Mouse (Mus musculus) E14TG2a.4 (cell line): ENCODE results near the gene Etl4.

Experiments
- H3K27me3 ChIP-seq: 2 replicates; pipeline ENCODE4 v1.6.1; 2014; ENCODE audit warnings: low read length, control low read depth; ENCODE audit not compliant: insufficient read depth
- H3K36me3 ChIP-seq: 2 replicates; pipeline ENCODE4 v1.6.1; 2014; ENCODE audit warnings: low read length, control low read depth; ENCODE audit not compliant: insufficient read depth
- H3K4me1 ChIP-seq: replicated peaks from 2 replicates; pipeline ENCODE4 v1.6.1; 2014; ENCODE audit warnings: low read depth, low read length, control low read depth
- H3K4me3 ChIP-seq: replicated peaks from 2 replicates; pipeline ENCODE4 v1.5.1; 2014; ENCODE audit warnings: mild to moderate bottlenecking, low read length
- H3K9me3 ChIP-seq: 2 replicates; pipeline ENCODE4 v1.6.1; 2014; ENCODE audit warnings: low read length, control low read depth
- CTCF ChIP-seq: conservative IDR thresholded peaks from 2 replicates; pipeline ENCODE4 v1.5.1; 2014; ENCODE audit warnings: low read length
- NANOG ChIP-seq: IDR thresholded peaks from 2 replicates; pipeline ENCODE4 v1.6.1; 2014; ENCODE audit warnings: borderline replicate concordance, low read length, mixed read lengths
- POU5F1 ChIP-seq: IDR thresholded peaks from 2 replicates; pipeline ENCODE4 v1.6.1; 2014; ENCODE audit warnings: low read length, borderline replicate concordance

Gene Etl4

DNA sequence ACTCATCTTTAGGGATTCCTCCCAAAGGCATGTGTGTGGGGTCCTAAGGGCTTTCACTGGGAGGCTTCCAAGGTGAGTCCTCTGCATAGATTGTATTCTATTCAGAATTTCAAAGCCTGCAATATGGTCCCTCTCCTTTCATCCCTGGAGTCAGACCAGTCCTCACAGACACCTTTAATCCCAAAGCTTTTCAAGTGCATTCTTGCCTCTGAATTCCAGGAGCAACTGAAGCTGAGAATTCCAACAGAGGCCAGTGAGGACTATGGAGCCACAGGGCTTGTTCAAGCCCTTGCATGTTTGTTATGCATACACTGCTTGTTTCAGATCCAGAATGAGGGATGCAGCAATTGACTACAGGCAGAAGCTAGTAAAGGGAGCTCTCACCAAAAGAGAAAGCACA, 743.5 kb downstream of the Etl4 start:
- Histone ChIP-seq H3K27me3 (no peaks in the 10 kb centered on the region), H3K4me1 (peaks cover 92% of the 10 kb centered on the region), H3K9me3 (no peaks in the 10 kb centered on the region), H3K36me3 (peaks cover 18% of the 10 kb centered on the region), H3K4me3 (peak overlapping the region; percentile 69)
- TF ChIP-seq NANOG (peak; percentile 52; the same call in 1 of the 2 replicates), POU5F1 (0 out of 2 replicates have a peak, but pooled peaks have one; percentile 23), CTCF (no peak)

DNA sequence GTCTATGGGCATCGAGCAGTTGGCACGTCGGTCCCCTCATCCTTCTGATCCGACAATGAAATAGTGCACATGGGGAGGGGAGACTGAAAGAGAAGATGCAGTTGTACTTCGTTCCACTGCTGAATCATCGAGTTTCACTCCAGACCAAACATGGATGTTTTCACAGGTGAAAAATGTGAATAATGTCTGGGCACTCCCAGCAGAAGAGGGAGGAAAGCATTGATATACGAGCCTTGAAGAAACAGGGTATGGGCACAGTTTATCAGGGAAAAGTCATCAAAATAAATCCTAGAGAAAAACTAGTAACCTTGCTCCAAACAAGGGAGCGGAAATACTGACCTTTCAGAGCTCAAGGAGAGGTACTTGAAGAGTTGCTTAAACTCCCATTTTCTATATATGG, 744.5 kb downstream of the Etl4 start:
- peak overlapping the region; percentile 69 for H3K4me3 ChIP-seq
- no peaks in the 10 kb centered on the region for H3K27me3 ChIP-seq
- peaks cover 92% of the 10 kb centered on the region for H3K4me1 ChIP-seq
- TF ChIP-seq CTCF (no peak), POU5F1 (no peak), NANOG (no peak)
- no peaks in the 10 kb centered on the region for H3K9me3 ChIP-seq
- peaks cover 19% of the 10 kb centered on the region for H3K36me3 ChIP-seq

DNA sequence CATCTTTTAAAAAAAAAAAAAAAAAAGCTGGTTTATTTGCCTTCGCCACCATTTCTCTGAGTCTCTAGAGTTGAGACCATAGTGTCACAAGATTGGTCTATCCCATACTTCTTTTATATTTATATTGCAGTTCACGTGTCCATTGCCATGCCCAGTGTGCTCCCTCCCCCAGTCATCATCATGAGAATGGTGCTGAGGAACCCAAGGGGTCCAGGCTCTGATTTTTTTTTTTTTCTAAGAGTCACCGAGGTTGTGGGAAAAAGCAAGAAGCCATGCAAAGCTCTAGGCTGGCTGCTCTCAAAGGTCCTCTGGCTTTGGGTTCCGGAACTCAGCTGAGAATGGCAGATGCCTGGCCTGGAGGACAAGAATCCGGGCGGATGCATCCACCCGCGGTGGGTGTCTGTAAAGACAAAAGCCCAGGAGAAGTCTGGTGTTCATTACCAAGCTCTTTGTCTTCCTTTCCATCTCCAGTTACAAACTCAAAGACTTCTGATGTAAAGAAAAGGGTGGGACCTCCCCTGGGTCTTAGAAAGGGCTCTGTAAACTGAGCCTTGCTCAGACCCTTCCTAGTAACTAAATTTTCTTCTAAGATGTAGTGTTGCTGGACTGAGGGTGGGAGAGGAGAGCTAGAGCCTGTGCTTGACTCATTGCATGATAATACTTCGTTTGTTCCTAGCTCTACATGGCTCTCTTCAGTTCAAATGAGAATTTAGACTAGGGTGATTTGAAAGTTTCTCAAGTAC, 745.2 kb downstream of the Etl4 start:
- no peak for TF ChIP-seq NANOG
- TF ChIP-seq POU5F1 = peak; percentile 94
- Histone ChIP-seq H3K4me1 (peaks cover 92% of the 10 kb centered on the region), H3K9me3 (no peaks in the 10 kb centered on the region), H3K36me3 (peaks cover 16% of the 10 kb centered on the region), H3K4me3 (peak overlapping the region; percentile 69), H3K27me3 (no peaks in the 10 kb centered on the region)

DNA sequence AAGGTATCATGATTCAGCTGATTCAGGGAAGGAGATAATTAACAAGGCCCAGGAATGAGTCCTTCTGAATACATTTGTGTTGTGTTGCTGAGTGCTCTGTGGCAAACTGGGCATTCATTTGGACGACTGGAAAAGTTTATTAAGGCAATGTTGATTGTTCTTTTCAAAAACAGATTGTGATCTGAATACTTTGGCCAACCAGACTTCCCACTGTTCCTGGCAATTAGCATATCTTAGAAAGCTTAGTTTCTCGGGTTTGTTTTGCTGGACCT, 745.7 kb downstream of the Etl4 start:
- TF ChIP-seq POU5F1 (no peak), NANOG (peak; percentile 65; the same call in 1 of the 2 replicates), CTCF (no peak)
- Histone ChIP-seq H3K4me3 (peak overlapping the region; percentile 20; the same call in 1 of the 2 replicates), H3K27me3 (no peaks in the 10 kb centered on the region), H3K36me3 (peaks cover 16% of the 10 kb centered on the region), H3K9me3 (no peaks in the 10 kb centered on the region), H3K4me1 (peaks cover 92% of the 10 kb centered on the region)

DNA sequence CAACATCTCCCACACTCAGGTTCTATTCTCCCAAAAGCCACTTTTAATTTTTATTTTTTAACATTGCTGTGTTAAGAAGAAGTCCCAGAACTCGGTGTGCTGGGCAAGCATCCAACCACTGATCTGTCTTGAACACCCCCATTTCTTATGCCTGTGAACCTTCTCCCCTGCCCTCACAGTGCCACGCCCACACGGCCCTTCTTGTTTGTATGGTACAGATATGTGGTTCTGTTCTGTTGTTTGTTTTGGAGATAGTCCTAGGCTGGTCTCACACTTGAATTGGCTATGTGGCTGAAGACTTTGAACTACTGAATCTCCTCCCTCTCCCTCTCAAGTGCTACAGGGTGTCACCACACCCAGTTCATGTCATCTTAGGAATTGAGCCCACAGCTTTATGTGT, 748.3 kb downstream of the Etl4 start:
- TF ChIP-seq NANOG (no peak), CTCF (no peak), POU5F1 (no peak)
- H3K27me3 ChIP-seq = no peaks in the 10 kb centered on the region
- H3K4me1 ChIP-seq = peaks cover 92% of the 10 kb centered on the region
- H3K36me3 ChIP-seq = peaks cover 27% of the 10 kb centered on the region
- H3K9me3 ChIP-seq = no peaks in the 10 kb centered on the region
- H3K4me3 ChIP-seq = peak overlapping the region; percentile 14

DNA sequence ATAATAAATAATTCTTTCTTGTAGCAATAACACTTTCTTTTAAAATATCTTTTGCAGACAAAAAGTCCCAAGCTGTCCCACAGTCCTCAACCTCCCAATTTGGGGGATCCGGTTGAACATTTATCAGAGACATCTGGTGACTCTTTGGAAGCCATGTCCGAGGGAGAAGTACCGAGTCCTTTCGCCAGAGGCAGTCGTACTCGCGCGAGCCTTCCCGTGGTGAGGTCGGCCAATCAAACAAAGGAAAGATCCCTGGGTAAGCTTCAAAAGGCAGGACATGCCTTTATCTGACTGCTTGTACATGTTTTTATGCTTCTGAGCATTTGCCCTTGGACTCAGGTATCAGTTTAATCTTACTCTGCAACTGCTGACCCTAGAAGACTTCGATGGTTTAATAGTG, 752.3 kb downstream of the Etl4 start:
- H3K27me3 ChIP-seq = no peaks in the 10 kb centered on the region
- H3K9me3 ChIP-seq = no peaks in the 10 kb centered on the region
- TF ChIP-seq CTCF (no peak), NANOG (no peak), POU5F1 (no peak)
- peaks cover 98% of the 10 kb centered on the region for H3K4me1 ChIP-seq
- H3K4me3 ChIP-seq = no peak overlapping the region
- peaks cover 33% of the 10 kb centered on the region for H3K36me3 ChIP-seq

DNA sequence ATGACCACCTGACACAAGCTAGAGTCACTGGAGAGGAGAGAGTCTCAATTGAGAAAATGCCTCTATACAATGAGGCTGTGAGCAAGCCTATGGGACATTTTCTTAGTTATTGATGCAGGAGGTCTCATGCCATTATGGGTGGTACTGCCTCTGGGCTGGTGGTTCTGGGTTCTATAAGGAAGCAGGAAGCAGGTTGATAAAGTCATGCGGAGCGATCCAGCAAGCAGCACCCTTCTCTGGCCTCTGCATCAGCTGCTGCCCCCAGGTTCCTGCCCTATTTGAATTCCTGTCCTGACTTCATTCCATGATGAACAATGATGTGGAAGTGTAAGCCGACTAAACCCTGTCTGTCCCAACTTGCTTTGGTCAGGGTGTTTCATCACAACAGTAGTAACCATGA, 753.1 kb downstream of the Etl4 start:
- TF ChIP-seq NANOG = no peak
- no peak for TF ChIP-seq POU5F1
- TF ChIP-seq CTCF = no peak
- 0 out of 2 replicates have a peak overlapping the region, but pooled peaks have one; percentile 7 for H3K4me3 ChIP-seq
- peaks cover 31% of the 10 kb centered on the region for H3K36me3 ChIP-seq
- H3K9me3 ChIP-seq = no peaks in the 10 kb centered on the region
- no peaks in the 10 kb centered on the region for H3K27me3 ChIP-seq
- peaks cover 94% of the 10 kb centered on the region for H3K4me1 ChIP-seq

DNA sequence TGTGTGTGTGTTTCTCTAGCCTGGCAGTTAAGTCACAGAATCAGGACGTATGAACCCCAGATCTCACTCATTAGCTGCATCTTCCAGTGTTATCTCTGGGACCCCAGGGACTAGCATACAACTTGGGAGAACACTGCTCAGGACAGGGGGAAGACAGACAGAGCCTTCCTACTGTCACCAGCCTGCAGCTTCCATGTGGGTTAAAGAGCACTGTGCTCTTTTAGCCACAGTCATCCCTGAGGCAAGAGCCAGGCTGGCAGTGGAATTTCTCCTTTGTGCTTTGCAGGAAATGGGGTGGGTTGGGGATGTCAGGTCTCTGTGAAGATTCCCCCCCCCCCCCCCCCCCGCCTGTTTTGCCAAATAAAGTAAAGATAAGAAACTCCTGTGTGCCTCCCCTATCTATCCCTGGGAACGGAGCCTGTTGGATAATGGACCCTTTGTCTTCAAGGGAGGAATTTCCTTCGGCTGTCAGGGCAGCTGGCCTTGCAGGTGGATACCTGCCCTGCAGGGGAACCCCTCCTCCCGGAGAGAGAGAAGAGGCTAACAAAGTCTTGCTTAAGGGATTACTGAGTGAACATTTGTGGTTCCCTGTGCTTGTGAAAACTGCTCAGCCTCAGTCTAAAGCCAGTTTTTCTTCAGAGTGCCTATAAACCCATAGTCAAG, 755.9 kb downstream of the Etl4 start:
- TF ChIP-seq CTCF (no peak), POU5F1 (no peak), NANOG (no peak)

More for the DNA sequence above, 755.9 kb downstream of the Etl4 start:
- peaks cover 76% of the 10 kb centered on the region for H3K4me1 ChIP-seq
- H3K9me3 ChIP-seq = no peaks in the 10 kb centered on the region
- peak overlapping the region; percentile 41; the same call in 1 of the 2 replicates for H3K4me3 ChIP-seq
- H3K36me3 ChIP-seq = peaks cover 28% of the 10 kb centered on the region
- no peaks in the 10 kb centered on the region for H3K27me3 ChIP-seq
